Mouse (Mus musculus) megakaryocyte, embryonic 14.5 days (primary cell): ENCODE measurements at regions not wholly inside any gene's neighbourhood (a gene's known extent, or its start where the extent isn't known, plus 50 kb on each side); places are given as distances from the start of the nearest gene placed in this dataset.

ENCODE experiments used
- H3K27me3 ChIP-seq: replicated peaks from 2 replicates; pipeline ENCODE3; 2012; ENCODE audit warnings: inconsistent platforms
- H3K36me3 ChIP-seq: replicated peaks from 2 replicates; pipeline ENCODE3; 2012; ENCODE audit warnings: low read length, inconsistent platforms, mixed read lengths
- H3K4me1 ChIP-seq: 2 replicates; pipeline ENCODE4 v1.6.1; 2012; ENCODE audit warnings: inconsistent platforms
- H3K4me3 ChIP-seq: replicated peaks from 2 replicates; pipeline ENCODE3; 2012; ENCODE audit warnings: moderate library complexity, mild to moderate bottlenecking, inconsistent platforms
- H3K9me3 ChIP-seq: 2 replicates; pipeline ENCODE4 v1.6.1; 2012; ENCODE audit warnings: inconsistent platforms
- FLI1 ChIP-seq: IDR thresholded peaks from 2 replicates; pipeline ENCODE4 v1.6.1; 2012; ENCODE audit warnings: low read length, inconsistent platforms, mixed read lengths
- GATA1 ChIP-seq: IDR thresholded peaks from 3 replicates; pipeline ENCODE4 v1.6.1; 2012; ENCODE audit warnings: mixed read lengths, low read length, inconsistent platforms, borderline replicate concordance

DNA sequence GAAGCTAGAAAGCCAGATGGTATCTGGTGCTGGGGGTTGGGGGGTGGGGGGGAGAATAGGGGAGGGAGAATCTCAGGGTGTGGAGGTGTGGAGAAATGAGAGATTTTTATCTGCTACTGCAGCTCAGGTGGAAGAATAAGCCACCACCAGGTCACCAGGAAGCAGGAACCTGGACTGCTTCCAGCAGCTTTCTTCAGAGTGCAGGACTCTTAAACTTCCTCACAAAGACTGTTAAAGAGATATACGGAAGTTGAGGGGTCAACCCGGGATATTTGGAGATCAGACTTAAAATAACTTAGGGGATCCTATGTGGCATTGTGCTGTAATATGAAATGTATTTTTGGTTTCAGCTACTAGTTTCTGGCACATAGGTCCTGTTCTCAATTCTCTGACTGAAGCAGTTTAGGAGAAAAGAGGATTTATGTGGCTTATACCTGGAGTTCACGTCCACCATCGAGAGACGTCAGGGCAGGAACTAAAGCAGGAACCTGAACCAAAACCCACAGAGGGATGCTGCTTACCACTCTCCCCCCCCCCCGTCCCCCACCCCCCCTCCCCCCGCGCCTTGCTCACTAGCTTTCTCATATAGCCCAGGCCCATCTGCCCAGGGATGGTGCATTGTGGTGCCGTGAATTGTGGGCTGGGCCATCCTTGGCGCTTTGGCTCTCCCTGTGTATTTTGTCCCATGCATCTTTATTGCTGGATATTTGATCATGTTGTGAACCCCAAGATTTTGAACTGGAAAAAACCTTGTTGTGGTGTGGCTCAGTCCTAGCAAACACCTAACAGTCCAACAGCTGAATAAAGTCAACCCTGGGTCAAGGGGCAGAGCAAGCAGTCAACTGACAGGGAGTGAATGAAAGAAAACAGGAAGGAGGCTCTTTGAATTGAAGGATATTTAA, 143.2 kb downstream of the Qrsl1 start:
- Histone ChIP-seq H3K36me3 (peaks cover 2% of the 10 kb centered on the region), H3K9me3 (peaks cover 3% of the 10 kb centered on the region), H3K4me3 (no peak overlapping the region), H3K4me1 (peaks cover 61% of the 10 kb centered on the region), H3K27me3 (no peaks in the 10 kb centered on the region)
- TF ChIP-seq FLI1 (no peak), GATA1 (no peak)

DNA sequence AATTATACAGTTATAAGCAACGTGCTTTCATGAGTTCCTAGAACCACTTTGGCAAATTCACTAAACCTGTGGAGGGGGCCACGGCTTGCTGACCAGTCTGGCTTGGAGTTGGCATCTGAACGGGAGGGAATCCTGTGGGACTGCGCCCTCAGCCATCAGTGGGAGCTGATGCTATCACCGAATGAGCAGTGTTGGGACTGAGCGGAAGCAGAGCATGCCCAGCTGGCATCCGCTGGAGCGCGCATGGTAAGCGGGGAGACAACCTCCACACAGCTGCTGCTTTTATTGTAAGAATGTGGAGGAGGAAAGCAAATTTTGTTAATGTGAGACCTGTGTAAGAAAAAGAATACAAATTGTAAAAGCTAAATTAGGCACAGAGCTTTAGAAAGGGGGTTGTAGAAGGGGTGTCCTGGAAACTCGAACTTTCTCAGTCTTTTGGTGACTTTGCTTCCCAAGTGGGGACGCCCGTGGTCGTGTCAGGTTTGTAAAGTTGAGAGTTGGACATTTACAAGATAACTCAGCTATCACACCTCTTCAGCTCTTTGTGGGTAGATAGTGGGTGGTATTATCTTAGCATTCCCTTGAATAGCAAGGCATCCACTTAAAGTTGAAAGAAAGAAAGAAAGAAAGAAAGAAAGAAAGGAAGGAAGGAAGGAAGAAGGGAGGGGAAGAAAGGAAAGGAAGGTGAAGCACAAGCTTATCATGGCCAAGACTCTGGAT, 142.2 kb downstream of the Qrsl1 start:
- TF ChIP-seq GATA1 = no peak
- TF ChIP-seq FLI1 = no peak

DNA sequence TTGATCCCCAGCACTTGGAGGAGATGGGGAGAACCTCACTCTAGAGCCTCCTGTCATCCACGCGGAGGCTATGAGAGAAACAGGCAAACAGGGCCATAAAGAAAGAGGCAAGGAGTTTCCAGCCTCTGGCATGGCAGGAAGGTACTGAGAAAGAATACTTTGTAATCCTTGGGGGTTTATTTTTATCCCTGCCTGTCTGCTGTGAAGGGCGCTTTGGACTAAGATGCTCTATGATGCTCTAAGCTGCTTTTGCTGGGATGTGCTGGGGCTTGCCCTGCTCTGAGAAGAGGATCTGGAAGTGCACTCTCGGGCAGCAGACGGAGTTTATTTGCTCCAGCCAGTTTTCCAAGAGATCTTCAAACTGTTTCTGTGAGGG, 141.7 kb downstream of the Qrsl1 start:
- Histone ChIP-seq H3K36me3 (peaks cover 9% of the 10 kb centered on the region), H3K4me1 (peaks cover 69% of the 10 kb centered on the region), H3K27me3 (no peaks in the 10 kb centered on the region), H3K9me3 (peaks cover 11% of the 10 kb centered on the region), H3K4me3 (no peak overlapping the region)
- TF ChIP-seq GATA1 = no peak
- no peak for TF ChIP-seq FLI1

More for the DNA sequence above, 142.2 kb downstream of the Qrsl1 start:
- H3K36me3 ChIP-seq = peaks cover 9% of the 10 kb centered on the region
- no peak overlapping the region for H3K4me3 ChIP-seq
- no peaks in the 10 kb centered on the region for H3K27me3 ChIP-seq
- peaks cover 64% of the 10 kb centered on the region for H3K4me1 ChIP-seq
- H3K9me3 ChIP-seq = peaks cover 11% of the 10 kb centered on the region

DNA sequence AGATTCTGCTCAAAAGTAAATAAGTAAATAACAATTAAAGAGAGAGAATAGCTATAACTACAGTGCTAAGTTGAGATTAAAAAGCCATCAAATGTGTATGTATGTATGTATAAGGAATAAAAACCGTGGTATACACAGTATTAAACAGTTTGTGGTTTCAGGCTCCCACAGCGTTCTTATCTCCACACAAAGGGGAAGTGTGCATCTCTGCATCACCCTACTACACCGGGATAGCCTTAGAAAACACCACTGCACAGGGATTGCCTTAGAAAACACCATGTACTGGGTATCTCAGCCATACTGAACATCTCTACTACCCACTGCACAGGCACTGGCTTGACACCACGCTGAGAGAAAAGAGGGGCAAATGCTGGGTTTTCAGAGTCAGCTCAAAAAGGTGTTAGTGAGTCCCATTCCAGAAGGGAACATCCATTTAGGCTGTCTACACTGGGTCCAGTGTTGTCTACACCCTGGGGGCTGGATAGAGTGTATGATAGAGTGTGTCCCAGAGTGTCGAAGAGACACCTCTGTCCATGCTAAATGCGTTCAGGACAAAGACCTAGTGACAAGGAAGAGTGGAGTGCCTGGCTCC, 139.5 kb downstream of the Qrsl1 start:
- peaks cover 9% of the 10 kb centered on the region for H3K36me3 ChIP-seq
- H3K4me1 ChIP-seq = peaks cover 82% of the 10 kb centered on the region
- TF ChIP-seq GATA1 = no peak
- no peak for TF ChIP-seq FLI1
- no peak overlapping the region for H3K4me3 ChIP-seq
- H3K9me3 ChIP-seq = peaks cover 11% of the 10 kb centered on the region
- no peaks in the 10 kb centered on the region for H3K27me3 ChIP-seq

DNA sequence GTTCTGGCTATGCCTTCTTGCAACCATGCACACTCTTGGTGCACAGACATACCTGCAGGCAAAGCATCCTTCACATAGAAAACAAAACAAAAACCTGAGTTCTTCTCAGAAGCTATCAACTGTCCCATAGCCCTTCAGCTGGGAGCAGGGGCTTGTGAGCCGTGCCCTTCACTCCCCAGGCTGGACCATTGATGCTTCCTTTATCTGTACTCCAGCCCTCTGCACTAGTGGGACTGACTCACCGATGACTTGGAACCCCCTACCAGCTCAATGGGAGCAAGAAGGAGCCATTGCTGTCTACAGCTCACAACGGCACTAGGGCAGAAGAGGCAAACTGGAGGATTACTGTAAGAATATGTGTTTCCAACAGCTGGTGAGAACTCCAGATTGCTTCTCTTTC, 137.0 kb downstream of the Qrsl1 start:
- TF ChIP-seq FLI1 (no peak), GATA1 (no peak)
- Histone ChIP-seq H3K4me1 (peaks cover 64% of the 10 kb centered on the region), H3K4me3 (peak overlapping the region; percentile 9)

DNA sequence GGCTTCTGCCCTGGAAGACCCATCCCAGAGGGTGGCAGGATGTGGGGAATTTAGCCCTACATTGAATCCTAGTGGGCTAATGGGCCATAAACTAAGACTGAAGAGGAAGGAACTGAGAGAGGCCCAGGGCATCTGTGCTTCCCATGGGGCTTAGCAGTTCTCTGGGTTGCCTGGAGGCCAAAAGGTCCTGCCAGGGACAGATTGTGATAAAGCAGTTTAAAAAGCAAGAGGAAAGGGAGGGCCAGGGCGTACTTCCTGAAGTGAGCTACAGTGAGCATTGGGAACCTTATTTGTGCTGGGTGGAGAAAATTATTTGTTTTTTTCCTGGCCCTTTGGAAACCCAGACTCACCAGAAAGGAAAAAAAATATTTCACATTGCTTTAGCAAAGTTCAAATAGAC, 136.3 kb downstream of the Qrsl1 start:
- H3K4me3 ChIP-seq = peak overlapping the region; percentile 70

More for the DNA sequence above, 137.0 kb downstream of the Qrsl1 start:
- no peaks in the 10 kb centered on the region for H3K27me3 ChIP-seq
- peaks cover 25% of the 10 kb centered on the region for H3K9me3 ChIP-seq
- H3K36me3 ChIP-seq = peaks cover 30% of the 10 kb centered on the region

DNA sequence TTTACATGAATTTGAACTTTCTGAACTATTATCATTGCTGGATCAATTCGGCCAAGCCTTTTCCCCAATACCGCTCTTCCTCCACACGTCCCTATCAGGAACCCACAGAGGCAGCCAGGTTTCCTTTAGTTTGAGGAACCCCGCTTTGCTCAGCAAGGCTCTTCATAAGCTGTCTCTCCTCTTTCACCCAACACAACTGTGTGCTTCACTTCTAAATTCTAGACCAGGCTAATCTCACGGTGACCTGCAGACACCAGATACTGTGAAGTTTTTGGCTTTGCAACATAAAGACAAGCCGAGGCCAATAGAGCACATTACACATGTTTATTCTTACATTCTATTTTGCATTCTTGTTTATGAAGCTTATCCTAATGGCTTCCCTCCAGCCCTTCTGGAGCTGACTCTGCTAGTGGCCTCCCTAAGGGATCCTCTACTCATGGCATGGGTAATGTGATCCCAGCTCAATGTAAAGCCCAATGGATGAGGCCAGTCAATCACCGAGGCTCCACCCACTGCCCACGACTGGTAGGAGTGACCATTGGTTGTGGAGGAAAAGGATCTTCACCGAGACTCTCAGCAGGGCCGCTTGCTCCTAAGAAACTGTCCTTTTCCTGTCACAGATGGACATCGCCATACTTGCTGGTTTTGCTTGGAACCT, 135.6 kb downstream of the Qrsl1 start:
- Histone ChIP-seq H3K4me3 (peak overlapping the region; percentile 87), H3K9me3 (peaks cover 25% of the 10 kb centered on the region), H3K36me3 (peaks cover 30% of the 10 kb centered on the region), H3K27me3 (no peaks in the 10 kb centered on the region), H3K4me1 (peaks cover 53% of the 10 kb centered on the region)
- TF ChIP-seq GATA1 = no peak; the same call in 2 of the 3 replicates
- no peak for TF ChIP-seq FLI1

More for the DNA sequence above, 136.3 kb downstream of the Qrsl1 start:
- TF ChIP-seq GATA1 = no peak
- no peak for TF ChIP-seq FLI1
- Histone ChIP-seq H3K4me1 (peaks cover 57% of the 10 kb centered on the region), H3K27me3 (no peaks in the 10 kb centered on the region), H3K9me3 (peaks cover 25% of the 10 kb centered on the region), H3K36me3 (peaks cover 30% of the 10 kb centered on the region)

DNA sequence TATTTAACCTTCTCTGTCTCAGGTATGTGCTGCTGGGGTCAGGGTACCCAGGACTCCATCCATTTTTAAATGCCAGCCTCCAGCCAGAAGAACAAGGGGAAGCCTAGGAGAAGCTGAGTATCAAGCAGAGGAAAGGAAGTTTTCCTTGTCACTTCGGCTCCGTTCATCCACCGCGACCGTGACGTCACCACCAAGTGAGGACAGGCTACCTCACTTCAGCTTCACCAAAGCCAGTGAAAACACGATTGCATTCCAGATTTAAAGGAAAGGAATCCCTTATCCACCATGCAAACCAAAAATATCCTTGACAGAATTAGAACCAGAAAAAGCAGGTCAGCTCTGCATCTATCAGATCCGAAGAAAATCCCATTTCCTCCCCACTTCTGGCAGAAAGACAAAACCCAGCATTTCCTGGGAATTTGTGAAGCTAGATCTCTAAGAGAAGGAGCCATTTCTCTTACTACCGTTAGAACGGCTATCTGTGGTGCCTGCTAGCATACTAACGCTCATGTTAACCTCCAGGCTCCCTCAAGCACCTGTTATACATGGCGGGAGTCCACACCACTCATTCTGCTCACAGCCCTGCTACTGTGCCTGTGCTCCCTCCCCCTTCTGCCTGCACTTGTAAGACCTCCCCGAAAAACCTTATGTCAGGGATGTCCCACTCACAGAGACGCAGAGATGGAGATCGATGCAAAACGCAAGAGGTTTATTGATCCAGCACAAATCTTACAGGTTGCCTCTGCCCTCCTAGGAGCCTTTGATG, 133.4 kb downstream of the Qrsl1 start:
- Histone ChIP-seq H3K4me3 (peak overlapping the region; percentile 33), H3K36me3 (peaks cover 30% of the 10 kb centered on the region), H3K27me3 (no peaks in the 10 kb centered on the region), H3K4me1 (peaks cover 36% of the 10 kb centered on the region), H3K9me3 (peaks cover 25% of the 10 kb centered on the region)
- TF ChIP-seq FLI1 (no peak), GATA1 (no peak)

DNA sequence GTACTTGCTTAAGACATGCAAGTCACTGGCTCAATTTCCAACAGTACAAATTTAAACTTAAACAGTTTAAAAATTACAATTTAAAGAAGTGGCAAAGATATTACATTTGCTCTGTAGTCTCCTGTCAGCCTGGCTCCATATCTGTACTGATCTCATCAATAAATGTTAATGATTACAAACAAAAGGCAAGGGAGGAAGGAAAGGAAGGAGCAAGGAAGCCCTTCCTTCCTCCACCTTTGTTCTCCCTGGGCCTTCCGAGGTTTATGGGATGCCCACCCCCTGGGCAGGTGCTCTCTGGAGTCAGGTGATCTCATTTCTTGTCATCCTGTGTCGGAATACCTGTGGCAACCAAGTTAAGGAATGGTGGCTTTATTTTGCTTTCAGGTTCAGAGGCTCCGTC, 132.5 kb downstream of the Qrsl1 start:
- peaks cover 16% of the 10 kb centered on the region for H3K9me3 ChIP-seq
- peaks cover 32% of the 10 kb centered on the region for H3K4me1 ChIP-seq
- H3K27me3 ChIP-seq = no peaks in the 10 kb centered on the region
- TF ChIP-seq GATA1 = no peak
- TF ChIP-seq FLI1 = no peak
- peaks cover 21% of the 10 kb centered on the region for H3K36me3 ChIP-seq
- no peak overlapping the region for H3K4me3 ChIP-seq
